Mouse (Mus musculus) adrenal gland, postnatal 14 days (tissue): ENCODE measurements at regions not wholly inside any gene's neighbourhood (a gene's known extent, or its start where the extent isn't known, plus 50 kb on each side); places are given as distances from the start of the nearest gene placed in this dataset.

Experiments
- DNase-seq: peaks from one replicate; pipeline ENCODE4 v3.0.0; 2021; ENCODE audit warnings: mixed read lengths

GRCm38 (mm10) chr13:5211659-5212058, 602.7 kb upstream of the Akr1e1 start:
- DNase-seq: no peak

GRCm38 (mm10) chr13:5229476-5229875, 620.5 kb upstream of the Akr1e1 start:
- no peak for DNase-seq

GRCm38 (mm10) chr13:5234232-5234631, 625.3 kb upstream of the Akr1e1 start:
- DNase-seq: no peak

- no peak for DNase-seq
Observed at GRCm38 (mm10) chr13:5235391-5235790, 625.9 kb upstream of the Klf6 start.

GRCm38 (mm10) chr13:5240541-5240940, 620.7 kb upstream of the Klf6 start:
- no peak for DNase-seq

GRCm38 (mm10) chr13:5242782-5243181, 618.5 kb upstream of the Klf6 start:
- DNase-seq: no peak

GRCm38 (mm10) chr13:5248671-5249391, 612.5 kb upstream of the Klf6 start:
- no peak for DNase-seq

- DNase-seq: no peak
Observed at GRCm38 (mm10) chr13:5257891-5258660, 603.2 kb upstream of the Klf6 start.

GRCm38 (mm10) chr13:5259760-5260159, 601.5 kb upstream of the Klf6 start:
- no peak for DNase-seq

GRCm38 (mm10) chr13:5272506-5273192, 588.6 kb upstream of the Klf6 start:
- DNase-seq: no peak

- no peak for DNase-seq
Observed at GRCm38 (mm10) chr13:5276564-5276963, 584.7 kb upstream of the Klf6 start.

- no peak for DNase-seq
Observed at GRCm38 (mm10) chr13:5289753-5290449, 571.4 kb upstream of the Klf6 start.

GRCm38 (mm10) chr13:5302141-5302540, 559.1 kb upstream of the Klf6 start:
- DNase-seq: no peak

GRCm38 (mm10) chr13:5306688-5307087, 554.6 kb upstream of the Klf6 start:
- DNase-seq: no peak

- DNase-seq: no peak
Observed at GRCm38 (mm10) chr13:5313297-5313696, 548.0 kb upstream of the Klf6 start.

- DNase-seq: peak; percentile 7
Observed at GRCm38 (mm10) chr13:5315011-5315410, 546.3 kb upstream of the Klf6 start.

- no peak for DNase-seq
Observed at GRCm38 (mm10) chr13:5317941-5318856, 543.1 kb upstream of the Klf6 start.

GRCm38 (mm10) chr13:5345712-5346111, 515.6 kb upstream of the Klf6 start:
- DNase-seq: no peak

- DNase-seq: peak; percentile 12
Observed at GRCm38 (mm10) chr13:5347503-5348469, 513.5 kb upstream of the Klf6 start.
